Mouse (Mus musculus): ENCODE results near the gene Ndufb8. TPM values are rescaled to one million over a fixed set of nuclear protein-coding genes. Genes with fewer than 3 reads are reported as not detected.

The Ndufb8 gene
- total and polyA plus RNA-seq, 3 experiments, result 592 to 1,203 (median 725) TPM

DNA sequence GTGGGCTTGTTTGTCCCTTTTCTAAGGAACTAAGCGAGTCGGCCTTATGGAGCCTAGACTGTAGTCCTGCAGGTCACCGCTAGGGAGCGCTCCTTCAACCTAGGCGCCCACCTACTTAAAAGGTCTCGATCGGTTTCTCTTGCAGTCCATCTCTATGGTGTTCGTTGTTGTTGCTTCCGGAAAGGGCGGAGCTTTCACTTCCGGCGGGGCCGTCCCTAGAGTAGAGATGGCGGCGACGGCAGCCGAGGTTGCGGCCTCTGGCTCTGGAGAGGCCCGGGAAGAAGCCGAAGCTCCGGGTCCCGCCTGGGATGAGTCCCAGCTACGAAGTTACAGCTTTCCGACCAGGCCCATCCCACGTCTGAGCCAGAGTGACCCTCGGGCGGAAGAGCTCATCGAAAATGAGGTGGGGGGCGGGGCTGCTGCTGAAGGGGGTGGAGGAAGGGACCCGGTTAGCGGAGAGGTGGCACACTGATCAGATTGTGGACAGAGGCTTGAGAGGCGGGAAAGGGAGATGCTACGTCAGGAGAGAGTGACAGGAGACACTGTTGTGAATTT, 7.5 kb upstream of the Ndufb8 start, which contains the start of gene Hif1an (continued):
- TF ChIP-seq ZMIZ1 (IDR thresholded peaks at IDR 0.05; ENCODE audit: low read depth, low read length) (peak; percentile 94), CTCF (IDR thresholded peaks at IDR 0.05 in 2 of 3, conservative IDR thresholded peaks at IDR 0.05 in 1 of 3; ENCODE audit: control insufficient read depth in 1 of 3, insufficient read depth in 1 of 3, low read depth in 2 of 3, low read length in 3 of 3, poor library complexity in 1 of 3, severe bottlenecking in 1 of 3) (peak; percentile 96 to 100 (median 97)), TAL1 (IDR thresholded peaks at IDR 0.05; ENCODE audit: low read length) (no peak)

DNA sequence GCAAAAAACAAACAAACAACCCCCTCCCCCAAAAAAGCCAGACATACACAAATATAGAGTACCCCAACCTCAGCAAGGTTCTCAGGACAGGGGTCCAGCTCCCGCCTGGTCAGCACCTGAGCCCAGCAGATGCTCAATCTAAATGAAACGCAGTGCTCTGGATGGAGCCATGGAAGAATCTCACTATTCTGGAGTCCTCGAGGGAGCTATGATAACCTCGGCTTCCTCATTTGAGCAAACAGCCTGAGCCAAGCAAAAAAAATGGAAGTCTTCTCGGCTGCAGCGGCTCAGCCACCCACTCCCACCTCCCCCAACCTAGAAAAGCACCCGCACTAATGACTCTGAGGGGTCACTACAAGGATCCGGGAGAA, 765 bp downstream of the Ndufb8 start:
- Histone ChIP-seq H3K4me1 (ENCODE audit: control insufficient read depth in 1 of 2, insufficient read depth in 2 of 2, low read length in 2 of 2) (peaks cover 2 to 10% of the 10 kb centered on the region in 2 experiments; a peak in 2 of 4 replicates), H3K27ac (ENCODE audit: control insufficient read depth, low read depth, low read length) (peak overlapping the region; percentile 77), H3K4me3 (ENCODE audit: control insufficient read depth in 1 of 2, insufficient read depth in 1 of 2, low read depth in 2 of 2, low read length in 2 of 2) (peak overlapping the region; percentile 85 to 88), H3K27me3 (ENCODE audit: control insufficient read depth in 1 of 2, insufficient read depth in 2 of 2, low read length in 2 of 2) (no peaks in the 10 kb centered on the region), H3K36me3 (ENCODE audit: control insufficient read depth in 1 of 2, insufficient read depth in 2 of 2, low read length in 2 of 2) (peaks cover 11 to 13% of the 10 kb centered on the region in 2 experiments), H3K9me3 (replicated peaks; ENCODE audit: insufficient read depth, low read length) (no peaks in the 10 kb centered on the region), H3K79me2 (ENCODE audit: control insufficient read depth, insufficient read depth, low read length, poor library complexity) (peaks cover 19% of the 10 kb centered on the region), H3K9ac (ENCODE audit: control insufficient read depth, low read depth, low read length, poor library complexity, severe bottlenecking) (peak overlapping the region; percentile 83)
- peak; percentile 80 for DNase-seq (ENCODE audit: low read depth, low spot score)
- TF ChIP-seq RCOR1 (IDR thresholded peaks at IDR 0.05; ENCODE audit: low read depth, low read length) (no peak), RAD21 (IDR thresholded peaks at IDR 0.05; ENCODE audit: low read depth, low read length) (no peak), ZKSCAN1 (IDR thresholded peaks at IDR 0.05; ENCODE audit: low read depth, low read length) (no peak), ELF1 (IDR thresholded peaks at IDR 0.05; ENCODE audit: low read depth, low read length) (no peak), MEF2A (IDR thresholded peaks at IDR 0.05; ENCODE audit: extremely low read depth, insufficient replicate concordance, low read depth, low read length, poor library complexity, severe bottlenecking) (no peak), TCF12 (IDR thresholded peaks at IDR 0.05; ENCODE audit: low read depth, low read length) (no peak; the same call in 1 of the 2 replicates), KAT2A (conservative IDR thresholded peaks at IDR 0.05; ENCODE audit: low read depth, low read length) (no peak), MYC (IDR thresholded peaks at IDR 0.05; ENCODE audit: low read depth, low read length) (no peak), POLR2AphosphoS2 (IDR thresholded peaks at IDR 0.05; ENCODE audit: low read length) (no peak), HCFC1 (IDR thresholded peaks at IDR 0.05; ENCODE audit: low read depth, low read length) (no peak), MYB (IDR thresholded peaks at IDR 0.05; ENCODE audit: low read depth, low read length) (no peak), MAZ (IDR thresholded peaks at IDR 0.05; ENCODE audit: low read depth, low read length) (no peak; the same call in 1 of the 2 replicates), ZC3H11A (IDR thresholded peaks at IDR 0.05; ENCODE audit: low read depth, low read length) (no peak), E2F4 (IDR thresholded peaks at IDR 0.05; ENCODE audit: borderline replicate concordance, low read depth, low read length) (no peak), BHLHE40 (IDR thresholded peaks at IDR 0.05; ENCODE audit: borderline replicate concordance, low read depth, low read length) (no peak), JUND (IDR thresholded peaks at IDR 0.05; ENCODE audit: low read depth, low read length) (no peak), ZNF384 (IDR thresholded peaks at IDR 0.05; ENCODE audit: low read depth, low read length) (peak; percentile 79), GABPA (IDR thresholded peaks at IDR 0.05; ENCODE audit: low read depth, low read length) (no peak), TAL1 (IDR thresholded peaks at IDR 0.05; ENCODE audit: low read length) (no peak), SMC3 (IDR thresholded peaks at IDR 0.05; ENCODE audit: low read depth, low read length) (no peak), USF1 (IDR thresholded peaks at IDR 0.05; ENCODE audit: low read depth, low read length) (no peak), CTCF (IDR thresholded peaks at IDR 0.05 in 2 of 3, conservative IDR thresholded peaks at IDR 0.05 in 1 of 3; ENCODE audit: control insufficient read depth in 1 of 3, insufficient read depth in 1 of 3, low read depth in 2 of 3, low read length in 3 of 3, poor library complexity in 1 of 3, severe bottlenecking in 1 of 3) (no peak), SIN3A (IDR thresholded peaks at IDR 0.05; ENCODE audit: low read length) (0 out of 2 replicates have a peak, but pooled peaks have one; percentile 40), EP300 (IDR thresholded peaks at IDR 0.05; ENCODE audit: low read depth in 1 of 2, low read length in 2 of 2) (0 out of 4 replicates have a peak, but pooled peaks of 1 of the 2 experiments have one; percentile 24), TBP (IDR thresholded peaks at IDR 0.05; ENCODE audit: low read depth, low read length) (peak; percentile 70; the same call in 1 of the 2 replicates), POLR2A (IDR thresholded peaks at IDR 0.05; ENCODE audit: control insufficient read depth in 1 of 2, insufficient read depth in 1 of 2, low read depth in 1 of 2, low read length in 2 of 2, poor library complexity in 1 of 2) (no peak), CHD2 (IDR thresholded peaks at IDR 0.05; ENCODE audit: low read length) (no peak), MXI1 (IDR thresholded peaks at IDR 0.05; ENCODE audit: low read depth, low read length) (no peak), ZMIZ1 (IDR thresholded peaks at IDR 0.05; ENCODE audit: low read depth, low read length) (no peak), POLR2AphosphoS5 (IDR thresholded peaks at IDR 0.05; ENCODE audit: borderline replicate concordance, low read depth, low read length) (no peak)

All from MEL (cell line).